Mouse (Mus musculus) T-cell, adult 66 days (primary cell): Measurements from ENCODE around the gene Rnase4. TPM values are rescaled to one million over a fixed set of nuclear protein-coding genes. Genes with fewer than 3 reads are reported as not detected.

Source experiments
- total RNA-seq, 2 experiments: library from RNA; stranded (reverse); gene quantifications; 3 replicates in 1 of 2; 4 replicates in 1 of 2; pipeline ENCODE4 v1.2.4; 2023

Gene Rnase4
- 1 to 10 TPM in 1 of 2 experiments, under 1 TPM in 1; 0.76 to 1.7 TPM for total RNA-seq

DNA sequence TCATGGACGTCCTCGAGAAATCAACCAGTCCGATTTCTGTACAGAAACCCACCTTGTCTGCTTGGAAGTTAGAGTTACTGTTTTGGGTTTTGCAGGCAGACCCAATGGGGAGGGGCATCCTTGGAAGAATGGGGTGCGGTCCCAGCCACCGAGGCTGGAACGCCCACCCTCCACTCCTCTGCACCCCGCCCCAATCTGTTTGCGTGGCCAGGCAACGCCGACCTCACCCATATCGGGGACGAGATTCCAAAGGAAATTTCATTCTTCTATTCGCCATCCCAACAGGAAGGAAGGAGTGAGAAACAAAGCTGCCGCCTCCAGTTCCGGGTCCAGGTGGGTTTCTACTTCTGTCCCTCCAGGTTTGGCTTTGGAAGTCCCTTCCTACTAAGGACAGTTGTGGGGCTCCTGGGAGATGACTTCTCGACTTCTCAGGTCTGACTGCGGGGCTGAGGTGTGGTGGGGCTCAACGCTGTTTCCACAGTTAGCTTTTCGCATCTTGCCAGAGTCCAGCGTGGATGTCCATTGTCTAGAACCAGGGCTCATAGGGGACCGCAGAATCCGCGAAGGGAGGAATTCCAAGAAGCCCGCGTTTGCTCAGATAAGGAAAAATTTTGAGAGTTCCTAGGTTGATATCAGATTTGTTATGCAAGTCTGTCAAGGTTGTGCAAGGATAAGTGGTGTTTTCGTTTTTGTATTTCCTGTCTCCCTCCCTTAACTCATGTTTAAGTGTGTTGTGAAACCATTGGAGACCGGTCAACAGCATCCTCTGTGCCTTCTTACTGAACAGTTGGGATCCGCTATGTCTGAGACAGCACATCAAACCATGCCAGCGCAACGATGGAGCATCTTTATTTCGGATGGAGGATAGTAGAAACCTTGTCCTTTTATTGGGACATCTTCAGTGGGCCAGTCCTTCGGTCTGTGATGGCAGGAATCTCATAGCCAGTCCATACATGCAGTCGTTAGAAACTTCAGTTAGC, at the start of gene Rnase4, which contains the start of gene Ang:
Gene Rnase4, plus strand, starts transcription at position 157 of the 980 bp plus-strand sequence.
Gene Ang, plus strand, starts transcription at position 230 of the 980 bp plus-strand sequence.

DNA sequence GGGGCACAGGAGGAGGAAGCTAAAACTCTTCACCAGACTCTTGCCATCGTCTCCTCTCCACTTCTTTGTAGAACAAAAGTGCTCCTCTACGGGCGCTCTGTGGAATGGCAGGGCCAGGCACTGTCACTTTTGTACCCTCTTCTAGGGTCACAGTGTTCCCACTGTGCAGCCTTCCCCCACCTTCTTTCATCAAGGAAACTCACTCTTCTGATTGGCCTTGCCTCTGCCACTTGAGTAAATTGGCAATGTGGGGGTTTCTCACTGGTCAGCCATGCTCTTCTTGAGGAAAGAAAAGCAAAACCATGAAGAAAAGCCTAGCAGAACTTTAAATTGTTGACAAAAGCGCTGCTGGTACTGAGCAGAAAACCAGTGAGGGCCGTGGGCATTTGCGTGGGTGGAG, 49.1 kb upstream of the Rnase4 start, which contains the start of gene Rnase9:
Gene Rnase9, minus strand, starts transcription at position 101 of the 400 bp plus-strand sequence.

DNA sequence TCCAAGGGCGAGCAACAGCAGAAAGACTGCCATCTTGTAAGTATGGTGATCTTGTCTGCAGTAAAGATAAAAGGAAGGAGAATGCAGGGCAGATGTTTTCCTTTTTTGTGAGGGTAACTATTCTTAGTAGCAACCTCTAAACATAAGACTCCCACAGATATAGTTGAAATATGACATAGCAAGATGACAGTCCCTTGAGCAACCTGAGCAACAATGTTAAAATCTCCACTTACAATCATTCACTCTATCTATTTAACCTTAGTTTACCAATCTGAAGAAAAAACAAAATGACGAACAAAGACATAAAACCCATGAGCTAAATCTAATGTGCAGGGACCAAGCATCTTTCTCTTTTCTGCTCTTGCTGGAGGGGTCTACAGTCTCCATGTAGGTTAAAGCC, 40.8 kb upstream of the Rnase4 start, which contains the start of gene Rnase11:
Gene Rnase11, minus strand, starts transcription at position 101 of the 400 bp plus-strand sequence.

DNA sequence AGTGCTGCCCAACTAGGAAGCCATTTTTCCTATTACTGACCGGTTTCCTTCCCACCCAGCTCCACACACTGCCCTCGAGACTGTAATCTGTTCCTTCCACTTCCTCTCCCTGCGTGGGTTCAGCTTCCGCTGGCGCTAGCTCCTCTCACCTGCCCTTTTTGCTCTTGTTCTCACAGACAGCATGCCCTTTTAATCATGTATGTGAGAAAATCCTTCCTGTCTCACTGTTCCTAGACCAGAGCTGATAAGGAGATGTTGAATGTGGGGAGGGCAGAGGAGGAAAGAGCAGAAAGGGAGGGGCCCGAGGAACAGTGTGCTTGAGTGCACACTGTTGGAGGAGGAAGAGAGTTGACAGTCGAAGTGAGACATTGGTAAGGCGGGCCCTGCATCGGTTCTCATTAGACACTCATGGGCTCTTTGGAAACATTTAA, 33.5 kb upstream of the Rnase4 start, which contains the start of gene Rnase12:
Gene Rnase12, minus strand, starts transcription at position 261 of the 431 bp plus-strand sequence.

DNA sequence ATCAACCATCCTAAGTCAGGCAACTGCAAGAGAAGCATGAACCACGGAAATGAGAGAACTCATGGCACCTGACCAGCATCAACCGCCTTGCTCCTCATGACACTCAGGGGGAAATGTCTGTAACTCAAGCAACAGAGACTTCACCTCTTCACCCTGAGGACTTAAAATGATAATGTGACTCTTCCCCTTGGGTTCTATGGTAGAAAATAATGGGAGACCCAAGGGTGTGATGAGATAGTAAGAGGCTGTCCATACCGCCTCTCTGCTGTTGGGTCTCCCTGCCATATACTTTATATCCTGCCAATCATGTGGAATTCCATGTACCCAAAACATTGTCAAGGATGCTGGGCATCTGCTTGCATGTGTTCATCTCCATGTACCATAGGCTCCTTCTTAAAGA, 16.5 kb upstream of the Rnase4 start, which contains the start of gene Olfr750:
Gene Olfr750, minus strand, starts transcription at position 101 of the 400 bp plus-strand sequence.

DNA sequence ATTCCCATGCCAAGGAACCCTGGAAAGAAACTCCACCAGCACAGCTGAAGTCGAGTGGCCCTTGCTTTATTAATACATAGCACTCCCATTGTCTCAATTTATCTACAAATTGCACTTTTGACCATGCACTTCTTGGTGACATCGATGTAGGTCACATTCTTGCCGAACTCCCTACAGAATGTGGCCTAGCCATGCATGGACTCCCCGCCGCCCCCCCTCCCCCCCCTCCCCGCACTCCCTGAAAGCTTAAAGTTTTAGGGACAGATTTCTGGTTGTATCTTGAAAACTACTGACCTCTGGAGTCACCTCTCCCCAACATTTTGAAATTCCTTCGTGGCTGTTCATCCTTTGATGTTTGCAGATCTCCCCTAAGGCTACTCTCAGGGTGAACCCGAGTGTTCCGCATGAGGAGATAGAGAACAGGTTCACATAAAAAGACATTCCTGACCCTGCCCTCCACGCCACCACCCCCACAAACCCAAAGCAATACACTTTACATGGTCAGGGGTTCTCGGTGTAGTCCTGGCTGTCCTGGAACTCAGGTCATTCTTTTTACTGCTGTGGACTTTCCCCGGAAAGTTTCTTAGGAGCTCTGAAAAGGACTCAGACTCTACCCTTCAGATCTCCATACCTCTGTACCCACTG, 23.2 kb downstream of the Rnase4 start, which contains the start of gene Eddm3b:
Gene Eddm3b, plus strand, starts transcription at position 511 of the 645 bp plus-strand sequence.

DNA sequence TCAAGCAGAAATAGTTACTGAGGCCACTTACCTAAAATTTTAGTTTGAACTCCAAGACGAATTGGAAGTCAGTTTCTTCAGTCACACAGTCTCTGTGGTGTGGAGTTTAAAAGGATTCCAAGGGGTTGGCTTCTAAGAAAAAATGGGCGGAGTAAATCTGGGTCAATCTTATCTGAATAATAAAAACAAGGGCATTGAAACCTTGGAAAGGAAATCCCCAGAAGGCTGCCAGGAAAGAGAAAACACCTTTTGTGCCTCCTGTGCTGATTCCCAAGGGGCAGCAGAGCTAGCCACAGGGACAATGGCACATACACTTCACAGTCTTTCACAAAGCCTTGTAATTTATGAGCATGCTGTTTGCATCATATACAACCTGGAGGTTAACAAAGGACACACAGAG, 55.8 kb downstream of the Rnase4 start, which contains the start of gene Rnase1:
Gene Rnase1, minus strand, starts transcription at position 101 of the 400 bp plus-strand sequence.

Other genes with a start within 250 kb of the Rnase4 start
- gene Tep1, start 220.5 kb upstream of the Rnase4 start, total RNA-seq, result 10 to 100 TPM; 40.3 to 43.6 TPM
- not detected for gene Klhl33, start 193.6 kb upstream of the Rnase4 start, total RNA-seq
- gene Osgep, start 166.2 kb upstream of the Rnase4 start, total RNA-seq, result 10 to 100 TPM; 29.2 to 31.8 TPM
- 10 to 100 TPM; 45.3 to 49.3 TPM for gene Apex1, start 166.1 kb upstream of the Rnase4 start, total RNA-seq
- gene Pip4p1, start 160.2 kb upstream of the Rnase4 start, total RNA-seq, result 10 to 100 TPM; 72.8 to 86.5 TPM
- gene Pnp, start 160.0 kb upstream of the Rnase4 start, total RNA-seq, result 10 to 100 TPM; 14.9 to 29.4 TPM
- 10 to 100 TPM in 1 of 2 experiments, 1 to 10 TPM in 1; 9.2 to 28.2 TPM for gene Gm49342, start 146.6 kb upstream of the Rnase4 start, total RNA-seq
- gene Pnp2, start 135.1 kb upstream of the Rnase4 start, total RNA-seq, result 1 to 10 TPM in 1 of 2 experiments, under 1 TPM in 1; 0.56 to 1.3 TPM
- gene Rnase10, start 83.3 kb upstream of the Rnase4 start, total RNA-seq, result not detected
- not detected for gene Rnase9, start 49.2 kb upstream of the Rnase4 start, total RNA-seq
- not detected for gene Rnase11, start 40.9 kb upstream of the Rnase4 start, total RNA-seq
- not detected for gene Rnase12, start 33.4 kb upstream of the Rnase4 start, total RNA-seq
- gene Olfr750, start 16.6 kb upstream of the Rnase4 start, total RNA-seq, result not detected
- not detected for gene Ang, start 73 bp downstream of the Rnase4 start, total RNA-seq
- gene Eddm3b, start 23.3 kb downstream of the Rnase4 start, total RNA-seq, result not detected
- 1 to 10 TPM; 3.9 to 4.3 TPM for gene Rnase6, start 32.8 kb downstream of the Rnase4 start, total RNA-seq
- gene Rnase1, start 55.7 kb downstream of the Rnase4 start, total RNA-seq, result not detected
- gene Rnase2b, start 71.2 kb downstream of the Rnase4 start, total RNA-seq, result not detected
- gene Ang2, start 108.1 kb downstream of the Rnase4 start, total RNA-seq, result not detected
- not detected for gene Ear14, start 112.3 kb downstream of the Rnase4 start, total RNA-seq
- gene Rnase2a, start 165.0 kb downstream of the Rnase4 start, total RNA-seq, result not detected